Mouse (Mus musculus): ENCODE measurements around the gene Asb3.
"Not testable (repeated sequence)": the region's sequence is repeated elsewhere in the genome, so short reads cannot be mapped to it uniquely, and the experiment has no call there.

Asb3 gene

GRCm38 (mm10) chr11:31001169-31001908 is 116.1 kb downstream of the Asb3 start:
- DNase-seq, result no peak

- DNase-seq, result not testable (repeated sequence)
Measured at GRCm38 (mm10) chr11:31009668-31010067, 124.5 kb downstream of the Asb3 start.

GRCm38 (mm10) chr11:31017466-31017865 is 132.2 kb downstream of the Asb3 start:
- not testable (repeated sequence) for DNase-seq

- DNase-seq, result no peak
Measured at GRCm38 (mm10) chr11:31034958-31035357, 149.7 kb downstream of the Asb3 start.

GRCm38 (mm10) chr11:31089973-31090372 is 204.8 kb downstream of the Asb3 start:
- no peak for DNase-seq

GRCm38 (mm10) chr11:31090478-31090978 is 205.3 kb downstream of the Asb3 start:
- DNase-seq, result no peak

- DNase-seq, result not testable (repeated sequence)
Measured at GRCm38 (mm10) chr11:31099519-31099918, 214.3 kb downstream of the Asb3 start.

- no peak for DNase-seq
Measured at GRCm38 (mm10) chr11:31102188-31102587, 217.0 kb downstream of the Asb3 start.

- DNase-seq, result no peak
Measured at GRCm38 (mm10) chr11:31105364-31105763, 220.1 kb downstream of the Asb3 start.

GRCm38 (mm10) chr11:31126964-31127363 is 241.7 kb downstream of the Asb3 start:
- DNase-seq, result not testable (repeated sequence)

- DNase-seq, result not testable (repeated sequence)
Measured at GRCm38 (mm10) chr11:31133726-31134125, 248.5 kb downstream of the Asb3 start.

GRCm38 (mm10) chr11:31134824-31135223 is 249.6 kb downstream of the Asb3 start:
- DNase-seq, result not testable (repeated sequence)

- not testable (repeated sequence) for DNase-seq
Measured at GRCm38 (mm10) chr11:31138394-31138793, 253.2 kb downstream of the Asb3 start.

Measured in thymus, postnatal 36 days (tissue).